Mouse (Mus musculus) small intestine, adult 2 months (tissue): ENCODE data around the gene Bhlhe40.

Source experiments
- CTCF ChIP-seq: fragments of 200-500 bp; IDR thresholded peaks from 2 replicates; pipeline ENCODE4 v1.5.1; 2012; ENCODE audit warnings: low read depth, mild to moderate bottlenecking, control low read depth, inconsistent platforms, low read length, moderate library complexity, mixed read lengths; ENCODE audit not compliant: insufficient replicate concordance, insufficient read length; ENCODE audit errors: extremely low read depth
- POLR2A ChIP-seq: fragments of 200-500 bp; IDR thresholded peaks from 2 replicates; pipeline ENCODE4 v1.6.1; 2012; ENCODE audit warnings: low read depth, mild to moderate bottlenecking, control low read depth, inconsistent platforms, low read length, moderate library complexity

DNA sequence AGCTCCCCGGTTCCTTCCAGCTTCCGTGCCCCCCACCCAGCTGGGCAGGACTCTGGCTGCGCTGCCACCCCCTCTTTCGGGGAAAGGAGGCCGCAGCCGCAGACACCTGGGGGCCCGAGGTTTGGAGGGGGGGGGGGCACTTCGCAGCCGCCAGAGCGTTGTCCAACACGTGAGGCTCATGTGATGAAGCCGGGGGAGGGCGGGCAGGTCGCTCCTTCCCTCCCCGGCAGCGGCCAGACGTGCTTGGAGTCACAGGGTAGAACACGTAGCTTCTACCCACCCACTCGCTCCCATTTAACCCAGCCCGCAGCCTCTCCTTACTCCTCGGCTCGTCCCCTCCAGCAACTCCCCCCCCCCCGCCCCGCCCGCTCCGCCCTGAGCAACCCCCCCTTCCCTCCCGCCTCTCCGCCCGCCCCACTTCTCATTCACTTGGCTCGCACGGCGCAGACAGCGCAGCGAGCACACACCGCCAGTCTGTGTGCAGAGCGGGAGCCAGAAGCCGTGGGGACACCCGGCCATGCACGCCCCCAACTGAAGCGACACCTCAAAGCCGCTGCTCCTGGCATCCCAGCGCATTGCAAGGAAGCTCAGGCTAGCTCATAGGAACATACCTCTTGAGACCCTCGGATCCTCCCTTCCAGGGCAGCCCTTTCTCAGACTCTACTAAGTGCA lies at the start of gene Bhlhe40:
- peak; percentile 96 for TF ChIP-seq POLR2A
- no peak for TF ChIP-seq CTCF
